Mouse (Mus musculus) megakaryocyte, embryonic 14.5 days (primary cell): ENCODE data around the gene Selenof.

Experiments used
- FLI1 ChIP-seq: IDR thresholded peaks from 2 replicates; pipeline ENCODE4 v1.6.1; 2012; ENCODE audit warnings: low read length, inconsistent platforms, mixed read lengths
- GATA1 ChIP-seq: IDR thresholded peaks from 3 replicates; pipeline ENCODE4 v1.6.1; 2012; ENCODE audit warnings: mixed read lengths, low read length, inconsistent platforms, borderline replicate concordance

DNA sequence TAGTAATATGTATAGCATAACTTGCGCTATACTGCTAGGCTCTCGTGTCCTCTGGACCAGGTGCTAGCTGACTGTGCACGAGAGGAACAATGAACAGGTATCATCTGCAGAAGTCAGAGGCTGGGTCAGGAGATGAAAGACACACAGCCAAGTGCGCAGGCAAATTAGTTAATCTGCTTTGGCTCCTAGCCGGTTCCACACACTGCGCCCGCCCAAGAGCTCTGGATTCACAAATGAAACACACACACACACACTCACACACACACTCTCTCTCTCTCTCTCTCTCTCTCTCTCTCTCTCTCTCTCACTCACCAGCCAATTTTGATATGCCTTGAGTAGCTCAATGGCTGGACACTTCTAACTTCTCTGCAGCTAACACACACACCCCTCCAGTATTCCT, 42.2 kb upstream of the Selenof start:
- TF ChIP-seq FLI1 (no peak), GATA1 (no peak)
